Mouse (Mus musculus): ENCODE data around the gene Sh3kbp1. TPM values are rescaled to one million over a fixed set of nuclear protein-coding genes. Genes with fewer than 3 reads are reported as not detected.
A peak's percentile ranks its signal among the peaks of the same experiment; 100 is the strongest.

Gene Sh3kbp1
- polyA plus RNA-seq, 1 experiment from 2014 or later: 196 TPM

DNA sequence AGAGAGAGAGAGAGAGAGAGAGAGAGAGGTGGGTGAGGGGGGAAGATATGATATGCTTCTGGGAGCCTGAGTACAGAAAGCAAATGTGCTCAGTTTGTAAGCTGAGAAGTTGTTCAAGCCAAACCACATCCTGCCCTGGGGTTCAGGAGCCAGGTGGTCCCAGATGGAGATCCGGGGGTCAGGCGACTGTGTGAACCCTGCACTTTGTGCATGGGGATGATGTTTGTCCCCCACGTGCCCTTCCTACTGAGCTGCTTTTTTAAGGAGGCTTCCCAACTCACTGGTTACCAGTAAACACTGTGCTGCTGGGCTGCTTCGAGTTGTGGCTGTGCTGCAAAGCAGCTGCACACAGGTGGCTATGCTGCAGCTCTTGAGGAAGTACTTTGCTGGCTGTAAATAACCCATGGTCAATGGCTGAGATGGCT, 70.0 kb downstream of the Sh3kbp1 start:
- H3K4me3 ChIP-seq (ENCODE audit: inconsistent target): no peak overlapping the region
- WGBS (ENCODE audit: missing documents): 28% methylated on average over 4 of the region's 4 CpGs
- peaks cover 65% of the 10 kb centered on the region; the same call in 1 of the 2 replicates for H3K79me2 ChIP-seq (ENCODE audit: inconsistent target)
- no peaks in the 10 kb centered on the region for H3K36me3 ChIP-seq (ENCODE audit: inconsistent target)
- no peak overlapping the region for H3K27ac ChIP-seq

DNA sequence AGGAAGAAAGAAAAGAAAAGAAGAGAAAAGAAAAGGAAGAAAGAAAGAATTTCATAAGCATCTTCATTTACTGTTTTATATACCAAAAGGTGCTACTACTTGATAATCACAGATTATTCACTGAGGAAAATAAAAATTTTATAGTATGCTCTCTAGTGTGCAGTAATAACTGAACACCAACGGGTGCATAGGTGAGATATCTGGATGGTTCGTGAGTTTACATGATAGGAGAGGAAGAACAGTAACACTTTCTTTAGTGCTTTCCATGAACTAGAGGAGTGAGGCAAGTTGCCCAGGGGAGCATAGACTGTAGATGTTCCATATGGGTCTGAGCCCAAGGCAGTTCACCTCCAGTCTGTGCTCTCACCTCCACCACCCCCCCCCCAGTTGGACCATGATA, 75.8 kb downstream of the Sh3kbp1 start:
- no peak overlapping the region for H3K27ac ChIP-seq
- 91% methylated on average over 2 of the region's 2 CpGs for WGBS (ENCODE audit: missing documents)
- no peak overlapping the region for H3K4me3 ChIP-seq (ENCODE audit: inconsistent target)
- peaks cover 68% of the 10 kb centered on the region; the same call in 1 of the 2 replicates for H3K79me2 ChIP-seq (ENCODE audit: inconsistent target)
- no peaks in the 10 kb centered on the region for H3K36me3 ChIP-seq (ENCODE audit: inconsistent target)

GRCm38 (mm10) chrX:159704381-159705004, 77.4 kb downstream of the Sh3kbp1 start:
- WGBS (ENCODE audit: missing documents): 54% methylated on average over 4 of the region's 4 CpGs
- Histone ChIP-seq H3K4me3 (ENCODE audit: inconsistent target) (no peak overlapping the region), H3K27ac (0 out of 2 replicates have a peak overlapping the region, but pooled peaks have one; percentile 2), H3K36me3 (ENCODE audit: inconsistent target) (no peaks in the 10 kb centered on the region), H3K79me2 (ENCODE audit: inconsistent target) (peaks cover 60% of the 10 kb centered on the region; the same call in 1 of the 2 replicates)

DNA sequence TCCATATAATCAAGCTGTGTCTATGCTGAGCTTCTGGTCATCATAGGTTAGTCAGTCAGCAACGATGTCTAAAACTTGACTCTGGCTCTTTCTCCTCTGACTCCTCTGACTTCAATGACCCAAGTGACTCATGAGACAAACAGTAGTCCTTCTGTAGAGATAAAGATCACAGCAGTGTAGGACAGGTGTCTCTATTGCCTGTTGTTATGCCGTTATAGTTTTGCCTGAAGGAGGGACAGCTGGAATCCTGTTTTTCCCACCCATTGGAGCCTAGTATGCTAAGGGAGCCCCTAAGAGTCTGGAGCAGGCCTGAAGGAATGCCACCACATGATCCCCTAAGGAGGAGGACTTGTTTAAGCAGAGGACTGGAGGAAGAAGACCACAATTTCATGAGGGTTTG, 78.3 kb downstream of the Sh3kbp1 start:
- H3K79me2 ChIP-seq (ENCODE audit: inconsistent target): peaks cover 61% of the 10 kb centered on the region; the same call in 1 of the 2 replicates
- WGBS (ENCODE audit: missing documents): 92% methylated on average over 2 of the region's 2 CpGs
- H3K27ac ChIP-seq: no peak overlapping the region
- H3K4me3 ChIP-seq (ENCODE audit: inconsistent target): no peak overlapping the region
- H3K36me3 ChIP-seq (ENCODE audit: inconsistent target): no peaks in the 10 kb centered on the region

DNA sequence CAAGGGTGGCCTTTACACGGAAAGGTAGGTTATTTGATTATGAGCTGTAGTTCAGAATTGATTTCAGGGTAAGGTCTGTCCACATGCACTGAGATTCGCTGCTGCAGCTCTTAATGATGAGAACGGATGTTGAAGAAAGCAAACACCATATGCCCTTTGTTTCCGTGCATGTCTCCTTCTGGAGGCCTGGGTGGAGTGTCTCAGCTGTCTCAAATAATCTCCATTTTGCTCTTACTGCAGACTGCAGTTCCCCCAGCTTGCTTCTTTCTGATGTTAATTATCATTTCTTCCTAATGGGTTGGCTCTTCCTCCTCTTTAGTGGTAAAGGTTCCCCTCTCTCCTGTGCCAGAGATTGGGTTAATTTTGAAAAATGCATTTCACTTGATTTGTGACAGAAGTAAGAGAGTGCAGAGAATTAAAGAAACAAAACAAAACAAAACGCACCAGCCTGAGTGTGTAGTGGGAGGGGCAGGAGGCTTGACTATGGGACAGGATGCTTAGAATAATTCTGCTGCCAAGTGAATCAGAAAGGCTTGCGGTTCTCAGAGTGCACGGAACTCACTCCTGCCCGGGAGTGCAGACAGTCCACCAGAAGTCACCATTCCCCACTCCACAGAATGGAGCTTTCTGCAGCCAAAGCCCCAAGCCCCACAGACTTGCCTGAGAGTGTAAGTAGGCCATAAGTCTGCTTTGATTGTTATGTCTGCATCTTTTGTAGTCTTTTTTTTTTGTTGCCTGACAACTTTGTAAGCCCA, 81.2 kb downstream of the Sh3kbp1 start:
- no peak overlapping the region for H3K4me3 ChIP-seq (ENCODE audit: inconsistent target)
- no peaks in the 10 kb centered on the region for H3K36me3 ChIP-seq (ENCODE audit: inconsistent target)
- H3K79me2 ChIP-seq (ENCODE audit: inconsistent target): peaks cover 69% of the 10 kb centered on the region; the same call in 1 of the 2 replicates
- H3K27ac ChIP-seq: no peak overlapping the region
- WGBS (ENCODE audit: missing documents): 56% methylated on average over 8 of the region's 8 CpGs

DNA sequence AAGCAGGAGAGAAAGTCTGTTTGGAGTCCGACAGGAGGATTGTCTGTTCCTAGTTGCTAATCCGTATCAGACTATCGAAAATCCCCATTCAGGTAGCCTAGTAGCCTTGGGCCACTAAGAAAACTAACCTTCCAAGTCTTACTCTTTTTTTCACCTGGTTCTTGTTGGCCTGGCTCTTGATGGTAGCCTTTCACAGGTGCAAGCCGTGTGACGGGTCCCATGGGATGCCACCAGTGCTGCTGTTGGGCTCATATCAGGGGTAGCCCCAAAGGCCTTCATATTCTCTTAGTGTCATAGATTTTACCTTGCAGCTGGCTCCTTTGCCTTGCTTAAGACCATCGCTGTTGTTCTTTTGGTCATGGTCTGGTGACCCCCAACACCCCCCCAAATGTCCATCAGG, 82.2 kb downstream of the Sh3kbp1 start:
- peaks cover 79% of the 10 kb centered on the region; the same call in 1 of the 2 replicates for H3K79me2 ChIP-seq (ENCODE audit: inconsistent target)
- no peak overlapping the region for H3K27ac ChIP-seq
- H3K36me3 ChIP-seq (ENCODE audit: inconsistent target): no peaks in the 10 kb centered on the region
- WGBS (ENCODE audit: missing documents): 90% methylated on average over 6 of the region's 6 CpGs
- no peak overlapping the region for H3K4me3 ChIP-seq (ENCODE audit: inconsistent target)

- Histone ChIP-seq H3K27ac (no peak overlapping the region), H3K79me2 (ENCODE audit: inconsistent target) (peaks cover 85% of the 10 kb centered on the region; the same call in 1 of the 2 replicates), H3K4me3 (ENCODE audit: inconsistent target) (no peak overlapping the region), H3K36me3 (ENCODE audit: inconsistent target) (no peaks in the 10 kb centered on the region)
- WGBS (ENCODE audit: missing documents): 86% methylated on average over 11 of the region's 13 CpGs
Observed at GRCm38 (mm10) chrX:159711070-159712029, 84.3 kb downstream of the Sh3kbp1 start.

GRCm38 (mm10) chrX:159713191-159713590, 86.1 kb downstream of the Sh3kbp1 start:
- Histone ChIP-seq H3K36me3 (ENCODE audit: inconsistent target) (no peaks in the 10 kb centered on the region), H3K4me3 (ENCODE audit: inconsistent target) (no peak overlapping the region), H3K79me2 (ENCODE audit: inconsistent target) (peaks cover 91% of the 10 kb centered on the region; the same call in 1 of the 2 replicates), H3K27ac (no peak overlapping the region)
- WGBS (ENCODE audit: missing documents): 62% methylated on average over 2 of the region's 2 CpGs

DNA sequence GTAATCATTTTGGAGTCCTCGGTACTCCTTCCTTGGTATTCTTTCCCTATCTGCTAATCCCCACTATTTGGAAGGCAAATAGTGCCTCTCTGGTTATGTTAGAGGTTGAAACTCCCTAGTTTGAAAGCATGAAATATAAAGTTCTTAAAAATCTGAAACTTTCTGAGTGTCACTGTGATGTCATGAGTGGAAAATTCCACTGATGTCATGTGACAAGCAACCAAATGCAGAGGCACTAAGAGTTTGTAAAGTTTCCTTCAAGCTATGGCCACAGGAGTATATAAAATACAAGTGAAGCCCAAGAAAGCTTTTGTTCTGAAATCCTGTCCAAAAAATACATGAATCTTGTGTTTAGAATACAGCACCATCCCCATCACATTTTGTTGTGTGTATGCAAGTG, 94.3 kb downstream of the Sh3kbp1 start:
- H3K27ac ChIP-seq: no peak overlapping the region
- WGBS (ENCODE audit: missing documents): 86% methylated on average over 1 of the region's 1 CpGs
- H3K36me3 ChIP-seq (ENCODE audit: inconsistent target): no peaks in the 10 kb centered on the region
- H3K4me3 ChIP-seq (ENCODE audit: inconsistent target): no peak overlapping the region
- peaks cover 94% of the 10 kb centered on the region; the same call in 1 of the 2 replicates for H3K79me2 ChIP-seq (ENCODE audit: inconsistent target)

DNA sequence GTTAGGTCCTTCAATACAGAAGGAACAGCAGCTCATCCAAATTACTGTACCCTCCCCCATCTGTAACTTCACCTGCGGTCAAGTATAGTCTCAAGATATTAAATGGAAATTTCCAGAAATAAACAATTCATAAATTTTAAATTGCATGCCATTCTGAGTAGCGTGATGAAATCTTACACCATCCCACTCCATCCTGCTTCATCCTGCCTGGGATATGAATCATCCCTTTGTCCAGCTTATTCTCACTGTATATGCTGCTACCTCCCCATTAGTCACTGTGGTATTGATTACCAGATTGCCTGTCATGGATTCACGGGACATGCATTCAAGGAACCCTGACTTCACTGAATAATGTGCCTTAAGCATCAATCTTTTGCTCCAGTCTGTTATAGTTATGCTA, 104.3 kb downstream of the Sh3kbp1 start:
- H3K79me2 ChIP-seq (ENCODE audit: inconsistent target): peaks cover 76% of the 10 kb centered on the region; the same call in 1 of the 2 replicates
- H3K36me3 ChIP-seq (ENCODE audit: inconsistent target): no peaks in the 10 kb centered on the region
- 83% methylated on average over 2 of the region's 3 CpGs for WGBS (ENCODE audit: missing documents)
- H3K27ac ChIP-seq: no peak overlapping the region
- no peak overlapping the region for H3K4me3 ChIP-seq (ENCODE audit: inconsistent target)

DNA sequence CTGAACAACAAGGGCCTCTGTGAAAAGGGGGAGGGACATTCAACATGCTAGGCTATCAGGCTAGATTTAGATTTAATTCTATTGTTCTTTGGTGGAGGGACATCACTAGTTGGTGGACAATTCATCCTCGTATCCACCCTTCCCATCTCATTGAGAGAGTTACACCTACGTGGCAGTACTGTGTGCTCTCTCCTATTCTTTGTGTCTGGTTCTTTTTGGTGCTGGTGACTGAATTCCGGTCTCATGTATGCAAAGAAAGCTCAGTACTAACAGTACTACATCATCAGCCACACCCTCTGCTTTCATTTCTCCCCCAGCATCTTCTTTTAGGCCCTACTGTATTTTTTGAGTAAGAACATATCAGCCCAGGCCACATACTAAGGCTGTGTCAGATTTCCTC, 105.8 kb downstream of the Sh3kbp1 start:
- no peaks in the 10 kb centered on the region for H3K36me3 ChIP-seq (ENCODE audit: inconsistent target)
- WGBS (ENCODE audit: missing documents): 86% methylated on average over 3 of the region's 3 CpGs
- H3K79me2 ChIP-seq (ENCODE audit: inconsistent target): peaks cover 77% of the 10 kb centered on the region; the same call in 1 of the 2 replicates
- no peak overlapping the region for H3K4me3 ChIP-seq (ENCODE audit: inconsistent target)
- no peak overlapping the region for H3K27ac ChIP-seq

DNA sequence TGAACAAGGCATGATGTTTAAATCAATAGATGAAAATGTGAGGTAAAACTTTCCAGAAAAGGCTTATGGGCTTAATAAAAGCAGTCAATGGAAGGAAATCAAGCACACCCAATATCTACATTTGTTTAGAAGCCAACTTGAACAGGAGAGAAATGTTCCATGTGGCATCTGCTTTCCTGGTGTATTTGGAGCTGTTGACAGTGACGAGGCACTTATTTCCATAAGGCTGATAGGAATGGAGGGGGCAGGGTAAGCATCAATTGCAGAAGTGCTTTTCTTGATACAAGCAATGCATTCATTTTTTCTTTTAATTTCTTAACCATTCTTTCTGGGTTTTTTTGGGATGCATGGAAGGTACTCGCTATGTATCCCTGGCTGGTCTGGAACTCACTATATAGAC, 106.9 kb downstream of the Sh3kbp1 start:
- no peaks in the 10 kb centered on the region for H3K36me3 ChIP-seq (ENCODE audit: inconsistent target)
- H3K27ac ChIP-seq: no peak overlapping the region
- 100% methylated on average over 2 of the region's 2 CpGs for whole genome bisulfite sequencing (ENCODE audit: missing documents)
- H3K4me3 ChIP-seq (ENCODE audit: inconsistent target): no peak overlapping the region
- peaks cover 82% of the 10 kb centered on the region; the same call in 1 of the 2 replicates for H3K79me2 ChIP-seq (ENCODE audit: inconsistent target)

GRCm38 (mm10) chrX:159735513-159736099, 108.5 kb downstream of the Sh3kbp1 start:
- 44% methylated on average over 6 of the region's 6 CpGs for WGBS (ENCODE audit: missing documents)

GRCm38 (mm10) chrX:159737344-159737743, 110.3 kb downstream of the Sh3kbp1 start:
- 50% methylated on average over 1 of the region's 1 CpGs for WGBS (ENCODE audit: missing documents)

More at GRCm38 (mm10) chrX:159735513-159736099, 108.5 kb downstream of the Sh3kbp1 start:
- H3K36me3 ChIP-seq (ENCODE audit: inconsistent target): no peaks in the 10 kb centered on the region
- no peak overlapping the region for H3K4me3 ChIP-seq (ENCODE audit: inconsistent target)
- peaks cover 82% of the 10 kb centered on the region for H3K79me2 ChIP-seq (ENCODE audit: inconsistent target)
- 0 out of 2 replicates have a peak overlapping the region, but pooled peaks have one; percentile 13 for H3K27ac ChIP-seq

More at GRCm38 (mm10) chrX:159737344-159737743, 110.3 kb downstream of the Sh3kbp1 start:
- peaks cover 81% of the 10 kb centered on the region for H3K79me2 ChIP-seq (ENCODE audit: inconsistent target)
- no peak overlapping the region for H3K4me3 ChIP-seq (ENCODE audit: inconsistent target)
- H3K36me3 ChIP-seq (ENCODE audit: inconsistent target): no peaks in the 10 kb centered on the region
- peak overlapping the region; percentile 19; the same call in 1 of the 2 replicates for H3K27ac ChIP-seq

All from macrophage (primary cell).